Mouse (Mus musculus): ENCODE results near the gene Tbx1.

Gene Tbx1

GRCm38 (mm10) chr16:18622916-18623750 is 32.7 kb upstream of the Tbx1 start:
- no peak for DNase-seq (ENCODE audit: low read depth)

DNA sequence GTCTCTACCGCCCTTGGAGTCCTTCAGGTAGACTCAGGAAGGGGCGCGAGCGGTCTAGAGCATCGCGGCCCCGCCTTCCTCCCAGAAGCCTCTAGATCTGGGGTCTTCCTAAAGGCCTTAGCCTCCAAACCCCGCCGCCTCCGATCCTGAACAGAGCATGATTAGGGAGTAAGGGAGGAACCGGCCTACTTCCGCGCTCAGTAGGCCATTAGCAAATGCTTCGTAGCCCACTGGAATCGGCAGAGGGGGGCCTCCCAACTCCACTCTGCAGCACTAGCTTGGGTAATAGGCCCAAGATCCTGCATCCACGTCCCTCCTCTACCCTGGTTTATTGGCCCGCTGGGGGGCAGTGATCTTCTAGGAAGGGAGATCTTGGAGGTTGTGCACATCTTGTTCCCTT is 31.5 kb upstream of the Tbx1 start, which contains the start of gene Gp1bb:
Gp1bb (minus strand) TSS at position 385 of the 400 bp plus-strand sequence.
- DNase-seq (ENCODE audit: low read depth), result no peak

DNA sequence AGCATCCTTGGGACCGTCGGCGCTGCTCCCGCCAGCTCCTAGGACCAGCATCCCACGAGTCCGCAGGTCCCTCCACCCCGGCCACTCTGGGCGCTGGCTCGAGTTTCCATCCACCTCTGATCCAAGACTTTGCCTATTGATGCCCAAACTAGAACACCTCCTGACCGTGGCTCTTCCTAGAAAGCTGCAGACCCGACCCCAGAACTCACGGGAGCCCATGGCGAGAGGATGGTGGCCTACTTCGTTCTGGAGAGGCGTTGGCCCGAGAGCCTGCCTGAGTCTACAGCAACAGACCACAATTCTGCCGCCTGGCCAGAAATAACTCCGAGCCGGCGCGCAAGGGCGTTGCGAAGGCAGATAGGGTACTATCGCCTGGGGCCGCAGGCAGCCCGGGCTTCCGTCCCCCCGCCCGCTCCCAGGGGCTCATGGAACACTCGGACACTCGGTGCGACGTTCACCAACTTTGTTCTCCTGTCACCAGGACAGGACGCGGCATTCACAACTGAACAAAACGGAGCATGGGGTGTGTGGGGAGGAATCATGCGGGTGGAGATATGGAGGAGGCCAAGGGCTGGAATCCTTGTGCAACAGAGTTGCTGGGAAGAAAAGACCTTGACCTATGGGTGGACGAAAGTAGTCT is 31.0 kb upstream of the Tbx1 start:
- DNase-seq (ENCODE audit: low read depth), result no peak

GRCm38 (mm10) chr16:18620601-18621361 is 30.3 kb upstream of the Tbx1 start:
- DNase-seq (ENCODE audit: low read depth), result no peak

- DNase-seq (ENCODE audit: low read depth), result no peak
Observed at GRCm38 (mm10) chr16:18620201-18620600, 29.7 kb upstream of the Tbx1 start.

DNA sequence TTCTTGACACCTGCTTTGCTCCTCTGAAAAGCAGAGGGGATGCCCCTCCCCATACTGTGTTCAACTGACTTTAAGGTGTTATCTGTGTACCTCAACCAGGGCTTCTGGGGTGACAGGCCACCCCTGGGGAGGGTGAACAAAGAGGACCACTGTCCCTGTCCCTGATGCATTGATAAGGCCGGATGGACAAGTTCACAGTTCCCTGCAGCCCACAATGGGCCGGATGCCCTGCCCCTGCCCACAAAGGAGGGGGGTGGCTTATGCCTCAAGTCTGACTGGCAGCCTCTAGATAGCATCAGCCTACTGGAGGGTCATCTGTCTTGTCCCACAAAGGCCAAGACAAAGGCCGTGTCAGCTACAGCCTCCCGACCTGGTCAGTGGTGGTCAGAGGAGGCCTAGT is 28.6 kb upstream of the Tbx1 start:
- no peak for DNase-seq (ENCODE audit: low read depth)

DNA sequence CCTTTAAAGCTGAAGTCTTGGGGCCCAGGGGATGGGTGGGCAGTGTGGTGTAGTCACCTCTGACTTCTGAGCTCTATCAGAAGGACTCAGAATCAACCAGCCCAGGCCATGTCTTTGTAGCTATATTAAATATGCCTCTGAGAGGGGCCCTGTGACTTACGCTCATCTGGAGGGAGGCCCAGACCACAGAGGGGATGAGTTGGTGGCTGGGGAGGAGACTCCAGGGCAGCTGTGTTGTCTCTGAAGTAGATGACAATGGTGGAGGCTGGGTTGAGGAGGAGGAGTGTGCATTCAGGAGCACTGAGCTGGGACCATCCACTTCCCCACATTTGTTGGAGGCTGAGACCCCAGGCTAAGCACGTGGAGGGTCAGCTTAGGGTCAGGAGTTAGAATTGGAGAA is 27.8 kb upstream of the Tbx1 start:
- DNase-seq (ENCODE audit: low read depth), result no peak

DNA sequence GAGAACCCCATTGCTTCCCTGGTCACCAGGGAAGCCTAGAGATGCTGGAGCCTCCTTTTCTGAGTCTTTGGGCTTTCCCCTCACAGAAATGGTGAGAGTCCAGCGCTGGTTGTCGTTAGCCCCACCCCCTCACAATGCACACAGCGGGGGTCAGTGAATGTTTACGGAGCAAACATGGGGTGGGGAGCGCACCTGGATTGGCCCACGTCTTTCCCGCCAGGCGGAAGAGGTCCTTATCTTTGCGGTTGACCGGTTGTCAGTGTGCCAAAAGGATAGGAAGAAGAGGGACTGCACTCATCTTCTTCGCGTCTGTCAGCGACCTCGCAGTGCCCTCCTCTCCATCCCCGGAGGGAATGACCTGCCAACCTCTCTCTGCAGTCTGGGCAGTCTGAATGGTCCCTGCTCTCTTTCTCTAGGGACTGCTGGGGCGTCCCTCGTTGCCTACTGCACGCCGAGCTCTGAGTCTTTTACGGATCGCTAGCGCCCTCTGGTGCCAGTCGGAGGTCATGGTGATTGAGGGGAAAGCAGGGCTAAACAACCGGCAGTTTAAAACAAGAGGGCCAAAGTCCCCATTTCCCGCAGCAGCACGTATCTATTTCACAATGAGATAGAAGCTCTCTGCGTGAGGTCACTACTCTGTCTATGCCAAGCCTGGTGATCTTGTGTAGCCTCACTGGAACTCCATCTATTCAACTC is 27.0 kb upstream of the Tbx1 start:
- peak; percentile 93 for DNase-seq (ENCODE audit: low read depth)

- DNase-seq (ENCODE audit: low read depth), result peak; percentile 27
Observed at GRCm38 (mm10) chr16:18613301-18613700, 22.8 kb upstream of the Tbx1 start.

DNA sequence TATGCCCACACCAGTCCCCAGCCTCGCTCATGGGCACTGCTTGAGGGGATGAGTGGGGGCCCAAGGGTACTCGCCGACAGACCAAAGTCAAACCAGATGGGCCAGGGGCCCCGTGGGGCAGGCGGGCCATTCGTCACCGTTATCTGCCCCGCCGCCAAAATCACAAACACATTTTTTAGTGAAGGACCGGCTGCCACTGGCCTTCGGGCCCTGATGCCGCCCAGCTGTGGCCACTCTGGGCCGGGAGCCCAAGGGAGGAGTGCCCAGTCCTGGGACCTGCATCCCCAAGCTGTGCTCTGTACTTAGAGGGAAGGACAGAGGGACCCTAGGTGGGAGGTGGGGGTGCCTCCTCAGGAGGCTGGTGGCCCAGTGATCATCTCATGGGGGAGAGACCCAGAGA is 21.3 kb upstream of the Tbx1 start:
- no peak for DNase-seq (ENCODE audit: low read depth)

- no peak for DNase-seq (ENCODE audit: low read depth)
Observed at GRCm38 (mm10) chr16:18609099-18609498, 18.6 kb upstream of the Tbx1 start.

DNA sequence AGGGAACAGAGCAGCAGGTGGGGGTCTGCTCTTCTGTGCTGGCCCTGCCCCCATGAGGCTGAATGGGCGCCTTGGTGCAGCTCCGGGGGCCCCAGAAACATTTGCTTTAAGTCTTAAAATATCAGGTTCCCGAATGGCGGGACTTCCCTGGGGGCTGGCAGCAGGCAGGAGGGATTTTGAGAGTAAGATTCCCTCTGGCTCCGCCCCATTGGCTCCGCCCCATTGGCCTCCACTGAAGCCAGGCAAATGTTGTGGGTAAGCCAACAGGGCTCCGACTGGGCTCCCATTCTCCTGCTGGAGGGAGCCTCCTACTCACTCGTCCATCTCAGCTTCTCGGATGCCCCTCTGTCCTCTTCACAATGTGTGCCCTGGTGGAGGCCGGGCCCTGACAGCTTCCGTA is 17.8 kb upstream of the Tbx1 start:
- DNase-seq (ENCODE audit: low read depth), result peak; percentile 69

GRCm38 (mm10) chr16:18605705-18606104 is 15.2 kb upstream of the Tbx1 start:
- no peak for DNase-seq (ENCODE audit: low read depth)

DNA sequence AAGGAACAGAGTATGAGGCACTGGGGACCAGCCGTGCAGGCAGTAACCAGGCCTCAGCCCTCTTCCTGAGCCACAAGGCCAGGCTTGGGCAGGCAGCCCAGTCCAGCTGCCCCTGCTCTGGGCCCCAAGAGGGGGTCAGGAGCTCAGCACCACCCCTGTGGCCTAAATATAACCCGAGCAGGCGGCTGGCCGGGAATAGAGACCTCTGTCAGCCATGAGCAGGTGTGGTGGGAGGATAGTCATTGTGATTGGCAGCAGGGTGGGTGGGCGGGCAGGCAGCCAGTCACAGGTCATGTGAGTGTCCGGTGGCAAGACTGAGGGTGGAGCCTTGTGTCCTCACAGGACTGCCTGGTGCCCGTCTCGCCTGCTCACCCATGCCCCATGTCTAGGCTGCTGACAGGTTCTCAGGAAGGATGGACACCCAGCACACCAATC is 13.8 kb upstream of the Tbx1 start:
- peak; percentile 63 for DNase-seq (ENCODE audit: low read depth)

DNA sequence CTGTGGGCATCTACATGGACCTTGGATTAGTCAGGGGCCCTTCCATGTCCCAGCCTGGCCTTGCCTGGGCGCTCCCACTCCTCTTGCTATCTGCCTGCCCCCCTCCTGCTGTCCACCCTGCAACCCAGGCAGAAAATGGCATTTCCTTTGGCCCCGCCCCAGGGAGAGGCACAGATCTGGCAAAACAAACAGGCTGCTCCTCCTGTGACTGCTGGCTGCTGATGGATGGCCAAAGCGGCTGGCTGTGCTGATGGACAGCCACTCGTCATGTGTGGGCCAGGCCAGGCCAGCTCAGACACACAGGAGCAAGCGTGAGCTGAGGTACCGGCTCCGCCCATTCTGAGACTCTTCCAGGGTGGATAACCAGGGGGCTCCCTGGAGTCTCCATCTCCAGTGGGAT is 11.0 kb upstream of the Tbx1 start:
- no peak for DNase-seq (ENCODE audit: low read depth)

- no peak for DNase-seq (ENCODE audit: low read depth)
Observed at GRCm38 (mm10) chr16:18598006-18598405, 7.5 kb upstream of the Tbx1 start.

GRCm38 (mm10) chr16:18596255-18596654 is 5.8 kb upstream of the Tbx1 start:
- no peak for DNase-seq (ENCODE audit: low read depth)

DNA sequence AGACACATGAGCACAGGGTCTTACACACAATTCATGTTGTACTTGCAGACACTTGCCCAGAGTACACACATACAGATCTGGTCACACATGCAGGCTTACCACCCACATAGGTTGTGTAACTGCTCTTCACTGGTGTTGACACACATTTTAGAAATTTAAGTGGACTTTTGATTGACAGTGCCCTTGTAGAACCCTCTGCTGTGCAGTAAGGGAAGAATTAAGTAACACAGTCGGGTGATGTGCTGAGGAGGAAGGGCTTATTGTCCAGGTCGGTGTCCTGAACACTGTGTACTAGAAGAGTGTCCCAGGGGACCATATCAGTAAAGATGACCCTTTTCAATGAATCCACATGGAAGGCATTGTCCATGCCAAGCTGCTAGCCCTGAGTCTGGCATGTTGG is 3.5 kb upstream of the Tbx1 start:
- DNase-seq (ENCODE audit: low read depth), result no peak

- peak; percentile 30 for DNase-seq (ENCODE audit: low read depth)
Observed at GRCm38 (mm10) chr16:18591047-18592018, 862 bp upstream of the Tbx1 start.

- DNase-seq (ENCODE audit: low read depth), result no peak
Observed at GRCm38 (mm10) chr16:18589080-18589621, 1.3 kb downstream of the Tbx1 start.

DNA sequence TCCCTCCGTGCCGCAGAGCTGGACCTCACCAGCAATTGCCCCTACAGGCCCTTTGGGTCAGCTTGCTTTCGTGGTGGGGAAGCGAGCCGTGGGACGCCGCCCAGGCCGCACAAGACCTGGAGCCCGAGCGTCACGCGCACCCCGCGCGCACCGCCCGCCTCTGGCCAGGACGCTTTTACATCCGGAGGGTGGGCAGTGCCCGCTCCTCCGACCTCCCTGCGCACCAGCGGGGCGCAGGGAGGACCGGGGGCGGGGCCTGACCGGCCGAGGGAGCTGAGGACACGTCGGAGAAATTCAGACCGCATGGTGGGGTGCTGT is 1.8 kb downstream of the Tbx1 start:
- DNase-seq (ENCODE audit: low read depth), result no peak
